Mouse (Mus musculus) intestine, embryonic 14.5 days (tissue): ENCODE data around the gene Akt2. TPM values are rescaled to one million over a fixed set of nuclear protein-coding genes. Genes with fewer than 3 reads are reported as not detected.

Experiments
- ATAC-seq: fragments of 200-750 bp; cut with Nextera tagmentation; replicated peaks from 2 replicates; pipeline ENCODE4 v1.8.0; 2017; ENCODE audit warnings: low read depth, moderate number of reproducible peaks, moderate TSS enrichment, moderate library complexity; ENCODE audit not compliant: low FRiP score, low TSS enrichment
- DNase-seq: peaks from one replicate; pipeline ENCODE4 v3.0.0-alpha.2; 2018; ENCODE audit warnings: low spot score
- H3K27ac ChIP-seq: fragments of 300-500 bp; sonication (generic); 2 replicates; pipeline ENCODE4 v1.5.1; 2014; ENCODE audit warnings: low read depth, mild to moderate bottlenecking, control low read depth
- H3K27me3 ChIP-seq: fragments of 300-500 bp; sonication (generic); replicated peaks from 2 replicates; pipeline ENCODE4 v1.6.1; 2014; ENCODE audit warnings: low read length, control low read depth; ENCODE audit not compliant: control insufficient read depth, insufficient read depth
- H3K36me3 ChIP-seq: fragments of 300-500 bp; sonication (generic); 2 replicates; pipeline ENCODE4 v1.6.1; 2014; ENCODE audit warnings: low read length, control low read depth; ENCODE audit not compliant: control insufficient read depth, insufficient read depth
- H3K4me1 ChIP-seq: fragments of 300-500 bp; sonication (generic); replicated peaks from 2 replicates; pipeline ENCODE4 v1.6.1; 2014; ENCODE audit warnings: low read length, control low read depth, mixed read lengths; ENCODE audit not compliant: control insufficient read depth, insufficient read depth
- H3K4me2 ChIP-seq: fragments of 300-500 bp; sonication (generic); 2 replicates; pipeline ENCODE4 v1.6.1; 2014; ENCODE audit warnings: low read length
- H3K4me3 ChIP-seq: fragments of 300-500 bp; sonication (generic); 2 replicates; pipeline ENCODE4 v1.5.1; 2014; ENCODE audit warnings: low read depth, low read length, control low read depth, mixed read lengths
- H3K9ac ChIP-seq: fragments of 300-500 bp; sonication (generic); 2 replicates; pipeline ENCODE4 v1.6.1; 2014; ENCODE audit warnings: mild to moderate bottlenecking, low read length
- H3K9me3 ChIP-seq: fragments of 300-500 bp; sonication (generic); 2 replicates; pipeline ENCODE4 v1.6.1; 2016; ENCODE audit warnings: low read length, control low read depth; ENCODE audit not compliant: control insufficient read depth
- WGBS: fragments of 180-500 bp; shearing (Covaris S2); extraction: QIAGEN DNeasy Blood & Tissue Kit; methylation state at CpG from one replicate; pipeline ENCODE4 v1.1.7; 2014; 5-methylcytosine and 5-hydroxymethylcytosine counted together
- polyA plus RNA-seq: library from polyadenylated mRNA; unstranded; fragments of >200 nt; fragmentation: Nextera tagmentation; extraction: Ambion mirVana; gene quantifications from 2 replicates; pipeline ENCODE4 v1.2.1, GENCODE M21; 2014

Gene Akt2
- polyA plus RNA-seq, 1 experiment from 2014 or later = 83.4 TPM

- Histone ChIP-seq H3K4me3 (no peak overlapping the region), H3K4me1 (peaks cover 18% of the 10 kb centered on the region), H3K36me3 (peaks cover 26% of the 10 kb centered on the region), H3K27me3 (no peaks in the 10 kb centered on the region), H3K9me3 (no peaks in the 10 kb centered on the region), H3K4me2 (no peak overlapping the region), H3K9ac (no peak overlapping the region), H3K27ac (no peak overlapping the region)
- DNase-seq (no peak), ATAC-seq (no peak)
- 59% methylated on average over 10 of the region's 10 CpGs for WGBS
These were observed 15.3 kb downstream of the Akt2 start for GRCm38 (mm10) chr7:27606481-27607254.

GRCm38 (mm10) chr7:27607580-27607979, 16.2 kb downstream of the Akt2 start:
- DNase-seq (no peak), ATAC-seq (no peak)
- no peak overlapping the region for H3K27ac ChIP-seq
- no peaks in the 10 kb centered on the region for H3K9me3 ChIP-seq
- no peak overlapping the region for H3K4me3 ChIP-seq
- H3K4me1 ChIP-seq = peaks cover 13% of the 10 kb centered on the region; the same call in 1 of the 2 replicates
- peaks cover 29% of the 10 kb centered on the region for H3K36me3 ChIP-seq
- no peak overlapping the region for H3K9ac ChIP-seq
- 75% methylated on average over 5 of the region's 5 CpGs for WGBS
- H3K4me2 ChIP-seq = no peak overlapping the region
- no peaks in the 10 kb centered on the region for H3K27me3 ChIP-seq

- 89% methylated on average over 3 of the region's 3 CpGs for WGBS
- no peak overlapping the region for H3K9ac ChIP-seq
- no peak overlapping the region for H3K27ac ChIP-seq
- no peak overlapping the region for H3K4me3 ChIP-seq
- H3K9me3 ChIP-seq = no peaks in the 10 kb centered on the region
- peaks cover 8% of the 10 kb centered on the region; the same call in 1 of the 2 replicates for H3K4me1 ChIP-seq
- H3K27me3 ChIP-seq = no peaks in the 10 kb centered on the region
- H3K4me2 ChIP-seq = no peak overlapping the region
- peaks cover 26% of the 10 kb centered on the region for H3K36me3 ChIP-seq
- no peak for DNase-seq
- ATAC-seq = no peak
These were observed 16.8 kb downstream of the Akt2 start for GRCm38 (mm10) chr7:27608130-27608529.

DNA sequence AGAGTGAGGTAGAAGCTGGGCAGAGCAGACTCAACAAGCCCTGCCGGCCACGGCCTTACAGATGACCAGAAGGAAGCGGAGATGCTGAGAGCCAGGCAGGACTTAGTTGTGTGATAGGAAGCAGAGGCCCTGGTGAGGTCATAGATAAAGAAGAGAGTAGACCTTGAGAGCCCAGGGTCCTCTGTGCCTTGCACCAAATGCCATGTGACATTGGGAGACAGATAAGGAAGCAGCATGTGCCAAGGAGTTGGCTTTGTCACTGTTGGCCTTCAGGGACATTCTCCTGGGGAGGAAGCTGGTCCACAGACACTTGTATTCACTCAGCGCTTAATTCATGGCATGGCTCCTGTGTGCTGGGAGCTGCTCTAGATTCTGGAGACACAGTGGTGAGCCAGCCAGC, 17.9 kb downstream of the Akt2 start:
- no peak overlapping the region for H3K4me2 ChIP-seq
- H3K4me3 ChIP-seq = no peak overlapping the region
- H3K9ac ChIP-seq = no peak overlapping the region
- ATAC-seq (no peak), DNase-seq (no peak)
- 96% methylated on average over 4 of the region's 4 CpGs for WGBS
- peaks cover 6% of the 10 kb centered on the region; the same call in 1 of the 2 replicates for H3K4me1 ChIP-seq
- peaks cover 25% of the 10 kb centered on the region for H3K36me3 ChIP-seq
- H3K27me3 ChIP-seq = no peaks in the 10 kb centered on the region
- H3K9me3 ChIP-seq = no peaks in the 10 kb centered on the region
- no peak overlapping the region for H3K27ac ChIP-seq

- 86% methylated on average over 2 of the region's 2 CpGs for WGBS
- H3K27ac ChIP-seq = no peak overlapping the region
- H3K36me3 ChIP-seq = peaks cover 25% of the 10 kb centered on the region
- no peak overlapping the region for H3K9ac ChIP-seq
- H3K4me3 ChIP-seq = no peak overlapping the region
- no peaks in the 10 kb centered on the region for H3K27me3 ChIP-seq
- H3K4me2 ChIP-seq = no peak overlapping the region
- ATAC-seq (no peak), DNase-seq (no peak)
- peaks cover 6% of the 10 kb centered on the region; the same call in 1 of the 2 replicates for H3K4me1 ChIP-seq
- no peaks in the 10 kb centered on the region for H3K9me3 ChIP-seq
These were observed 18.3 kb downstream of the Akt2 start for GRCm38 (mm10) chr7:27609688-27610087.

- DNase-seq (no peak), ATAC-seq (no peak)
- Histone ChIP-seq H3K9ac (no peak overlapping the region), H3K4me1 (peaks cover 6% of the 10 kb centered on the region; the same call in 1 of the 2 replicates), H3K27me3 (no peaks in the 10 kb centered on the region), H3K9me3 (no peaks in the 10 kb centered on the region), H3K4me2 (no peak overlapping the region), H3K4me3 (no peak overlapping the region), H3K27ac (no peak overlapping the region), H3K36me3 (peaks cover 25% of the 10 kb centered on the region)
- WGBS = 93% methylated on average over 3 of the region's 3 CpGs
These were observed 19.0 kb downstream of the Akt2 start for GRCm38 (mm10) chr7:27610370-27610769.

DNA sequence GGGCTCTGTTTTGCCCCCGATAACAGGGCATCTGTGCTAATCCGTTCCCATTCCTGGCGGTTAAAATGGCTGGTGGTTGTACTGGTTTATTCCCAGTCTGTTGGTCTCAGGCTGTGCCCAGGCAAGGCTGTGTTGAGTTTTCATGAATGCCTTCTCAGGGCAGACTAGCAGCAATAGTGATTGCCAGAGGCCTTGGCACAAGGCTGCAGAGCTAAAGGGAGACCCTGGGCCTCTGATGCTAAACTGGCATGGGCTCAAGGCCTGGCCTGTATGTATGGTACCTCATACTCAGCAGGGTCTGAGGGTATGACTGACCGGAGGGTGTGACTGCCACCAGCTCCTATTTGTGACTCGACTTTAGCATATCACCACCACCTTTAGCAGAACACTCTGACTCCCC, 19.5 kb downstream of the Akt2 start:
- no peak overlapping the region for H3K4me2 ChIP-seq
- 90% methylated on average over 5 of the region's 5 CpGs for WGBS
- no peak for ATAC-seq

DNA sequence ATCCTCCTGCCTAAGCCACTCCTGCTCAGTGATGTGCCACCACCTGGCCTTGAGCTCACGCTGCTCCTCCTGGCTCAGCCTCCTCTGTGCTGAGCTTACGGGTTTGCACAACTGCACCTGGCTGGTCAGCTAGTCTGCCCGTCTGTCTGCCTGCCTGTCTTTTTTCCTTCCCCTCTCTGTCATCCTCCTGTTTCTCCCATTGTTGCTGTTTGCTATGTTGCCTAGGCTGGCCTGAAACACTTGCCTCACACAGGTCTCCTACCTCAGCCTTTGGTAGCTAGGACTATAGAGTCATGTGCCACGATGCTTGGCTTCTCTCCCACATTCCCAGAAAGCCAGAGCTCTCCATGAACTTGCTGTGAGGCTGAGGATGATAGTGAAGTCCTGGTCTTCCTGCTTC, 21.6 kb downstream of the Akt2 start:
- H3K4me1 ChIP-seq = no peaks in the 10 kb centered on the region
- DNase-seq = no peak
- H3K27me3 ChIP-seq = no peaks in the 10 kb centered on the region
- H3K27ac ChIP-seq = no peak overlapping the region
- no peak overlapping the region for H3K4me2 ChIP-seq
- WGBS = 85% methylated on average over 4 of the region's 4 CpGs
- no peaks in the 10 kb centered on the region for H3K9me3 ChIP-seq
- ATAC-seq = no peak
- H3K9ac ChIP-seq = no peak overlapping the region
- H3K4me3 ChIP-seq = no peak overlapping the region
- H3K36me3 ChIP-seq = peaks cover 50% of the 10 kb centered on the region

More for the DNA sequence above, 19.5 kb downstream of the Akt2 start:
- Histone ChIP-seq H3K4me3 (no peak overlapping the region), H3K9me3 (no peaks in the 10 kb centered on the region), H3K27ac (no peak overlapping the region), H3K4me1 (peaks cover 6% of the 10 kb centered on the region; the same call in 1 of the 2 replicates), H3K9ac (no peak overlapping the region), H3K27me3 (no peaks in the 10 kb centered on the region), H3K36me3 (peaks cover 29% of the 10 kb centered on the region)
- DNase-seq = no peak
